Mouse (Mus musculus) right cerebral cortex, adult 18-20 months (tissue): Measurements from ENCODE around the gene Ldb2.

Source experiments
- DNase-seq: peaks from one replicate; pipeline ENCODE4 v3.0.0; 2022; ENCODE audit warnings: mixed read lengths

The Ldb2 gene

DNA sequence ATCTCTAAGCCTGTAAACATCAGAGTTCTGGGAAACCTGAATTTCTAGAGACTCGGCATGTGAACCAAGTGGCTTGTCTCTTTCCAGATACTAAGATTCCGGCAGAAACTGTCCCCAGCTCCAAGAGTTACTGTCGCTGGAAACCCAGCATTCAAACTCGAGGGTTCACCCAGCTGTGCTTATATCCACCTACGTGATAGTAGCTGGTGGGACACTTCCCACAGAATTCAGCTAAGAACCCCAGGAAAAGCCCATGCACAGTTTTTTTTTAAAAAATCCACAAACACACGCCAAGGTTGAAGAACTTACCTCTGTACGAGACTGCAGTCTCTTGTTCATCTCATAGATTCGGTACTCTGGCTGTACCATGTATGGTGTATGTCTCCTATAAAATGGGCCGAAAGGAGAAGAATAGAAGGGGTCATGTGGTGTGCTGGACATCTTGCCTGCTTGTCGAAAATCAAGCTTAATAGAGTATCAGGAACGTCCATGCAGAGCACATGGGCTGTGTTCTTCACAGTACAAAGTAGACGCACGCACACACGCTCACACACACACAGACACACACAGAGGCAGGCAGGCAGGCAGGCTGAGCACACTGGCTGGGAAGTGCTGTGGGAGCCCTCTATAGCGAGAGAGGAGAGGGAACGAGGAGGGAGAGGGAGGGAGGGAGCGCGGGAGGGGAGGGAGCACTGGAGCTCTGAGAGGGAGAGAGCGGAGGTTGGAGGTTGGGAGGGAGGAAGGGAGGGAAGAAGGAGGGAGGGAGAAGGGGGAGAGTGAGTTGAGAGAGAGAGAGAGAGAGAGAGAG, at the start of gene Ldb2:
Gene Ldb2 (minus strand): TSS at position 628 of the 808 bp plus-strand sequence.
- DNase-seq: peak; percentile 77

DNA sequence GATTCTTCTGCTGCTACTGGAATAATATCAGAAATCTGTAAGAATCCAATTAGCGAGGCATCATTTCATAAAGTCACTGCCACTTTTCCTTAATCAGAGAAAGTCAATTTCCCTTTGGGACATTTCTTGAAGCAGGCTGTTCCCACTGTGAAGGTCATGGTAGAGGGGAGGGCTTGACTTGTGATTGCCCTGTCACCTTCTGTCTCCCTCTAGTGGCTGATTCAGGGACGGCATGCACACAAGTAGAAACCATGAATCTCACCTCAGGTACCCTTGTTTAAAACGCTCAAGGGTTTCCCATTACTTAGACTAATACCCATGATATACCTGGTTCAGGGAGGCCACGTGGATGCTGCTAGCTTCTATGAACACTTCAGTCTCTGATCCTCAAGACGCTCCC, 31.8 kb upstream of the Ldb2 start:
- peak; percentile 3 for DNase-seq

DNA sequence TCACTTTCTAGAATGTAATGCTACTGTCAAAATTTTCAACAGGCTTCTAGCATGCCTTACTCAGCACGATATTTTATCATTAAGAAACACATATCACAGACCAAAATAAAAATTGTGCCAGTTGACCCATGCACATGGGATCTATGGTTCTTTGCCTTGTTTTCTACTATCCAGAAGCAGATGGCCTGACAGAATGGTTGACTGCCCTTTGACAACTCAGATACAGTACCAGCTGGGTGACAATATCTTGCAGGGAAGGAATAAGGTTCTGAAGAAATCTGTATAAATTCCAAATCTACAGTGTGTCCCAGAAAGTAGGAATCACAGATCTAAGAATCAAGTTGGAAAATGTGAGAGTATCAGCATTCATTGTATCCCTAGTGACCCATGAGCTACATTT, 16.0 kb upstream of the Ldb2 start:
- no peak for DNase-seq

DNA sequence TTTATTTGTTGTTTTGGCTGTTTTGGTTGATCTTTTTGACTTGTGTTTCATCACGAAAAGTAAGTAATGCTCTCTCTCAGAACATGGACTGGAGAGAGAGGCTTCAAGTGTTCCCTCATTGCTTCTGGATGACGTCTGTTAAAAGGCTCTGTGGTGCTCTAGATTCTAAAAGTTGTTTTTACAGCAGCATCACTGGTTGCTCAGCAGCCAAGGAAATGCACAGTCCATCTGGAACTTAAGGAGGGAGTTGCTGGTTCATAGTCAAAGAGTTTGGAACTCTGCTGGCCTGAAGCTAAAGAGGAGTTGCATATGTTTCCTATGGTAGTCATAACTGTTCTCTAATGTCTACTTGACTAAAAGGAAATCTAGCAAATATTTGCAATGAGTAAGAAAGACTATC, 6.5 kb upstream of the Ldb2 start:
- peak; percentile 15 for DNase-seq

DNA sequence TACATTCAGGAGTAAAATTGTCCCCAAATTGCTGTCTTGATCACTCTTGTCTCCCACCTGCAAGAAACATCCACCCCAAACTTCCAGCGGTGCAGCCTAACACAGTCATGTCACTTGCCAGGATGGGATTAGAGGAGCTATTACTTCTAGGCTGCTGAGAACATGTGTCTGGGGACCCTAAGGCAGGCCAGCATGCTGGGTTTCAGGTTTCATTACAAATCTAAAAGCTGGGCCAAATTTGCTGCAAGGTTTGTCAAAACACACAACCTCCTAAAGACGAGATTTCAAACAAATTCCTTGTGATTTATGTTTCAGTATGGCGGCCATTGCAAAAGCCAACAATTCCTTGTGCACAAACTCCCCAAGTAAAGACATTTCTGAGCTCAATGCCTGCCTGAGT, 1.6 kb upstream of the Ldb2 start:
- DNase-seq: no peak

DNA sequence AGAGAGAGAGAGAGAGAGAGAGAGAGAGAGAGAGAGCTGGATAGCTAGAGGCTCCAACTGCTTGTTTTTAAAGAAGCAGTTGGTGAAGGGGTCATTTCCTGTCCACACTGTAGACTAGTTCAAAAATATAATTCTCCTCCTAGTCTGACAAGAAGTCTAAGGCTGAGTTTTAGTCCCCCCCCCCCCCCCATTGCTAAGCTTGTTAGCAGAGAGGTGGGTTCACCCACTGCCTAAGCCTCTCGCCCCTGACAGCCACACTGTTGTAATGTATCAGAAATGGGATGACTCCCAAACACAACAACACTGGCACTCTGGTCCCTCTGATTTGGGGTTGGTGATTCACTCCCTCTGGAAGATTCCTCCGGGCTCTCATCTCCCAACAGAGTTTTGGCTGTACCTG, 381 bp upstream of the Ldb2 start:
- peak; percentile 21 for DNase-seq

DNA sequence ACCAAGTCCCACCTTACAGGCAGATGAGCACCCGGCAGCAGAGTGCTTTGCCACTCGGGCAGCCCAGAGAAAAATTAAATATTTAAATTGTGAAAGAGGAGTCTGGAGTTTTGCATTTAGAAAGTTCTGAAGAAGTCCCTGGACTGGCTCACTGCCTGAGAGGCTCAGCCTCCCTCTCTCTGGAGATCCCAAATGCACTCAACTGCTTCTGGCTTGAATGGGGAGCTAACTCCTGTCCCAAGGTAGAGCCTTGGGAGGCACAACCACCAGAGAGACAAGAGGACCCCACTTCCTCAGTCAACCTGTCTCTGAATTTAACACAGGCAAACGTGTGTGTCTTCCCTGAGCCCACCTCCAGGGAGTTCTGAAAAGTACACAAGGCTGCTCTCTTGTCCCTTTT, 987 bp downstream of the Ldb2 start:
- DNase-seq: no peak

DNA sequence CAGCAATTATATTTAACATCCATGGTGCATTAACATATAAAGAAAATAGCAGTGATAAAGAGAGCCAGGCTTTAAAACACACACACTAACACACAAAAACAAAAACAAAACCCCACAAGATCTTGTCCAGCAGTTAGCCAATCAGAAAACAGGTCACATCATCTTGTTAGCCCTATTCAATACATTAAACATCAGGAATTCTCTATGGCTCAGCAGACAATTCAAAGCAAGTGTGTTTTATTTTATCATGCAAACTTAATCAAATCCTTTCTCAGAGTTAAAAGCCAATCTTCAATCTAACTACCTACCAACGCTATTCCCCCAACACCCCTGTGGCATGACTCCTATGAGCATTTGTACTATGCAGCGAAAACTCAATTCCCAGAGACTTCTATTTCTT, 1.4 kb downstream of the Ldb2 start:
- no peak for DNase-seq

DNA sequence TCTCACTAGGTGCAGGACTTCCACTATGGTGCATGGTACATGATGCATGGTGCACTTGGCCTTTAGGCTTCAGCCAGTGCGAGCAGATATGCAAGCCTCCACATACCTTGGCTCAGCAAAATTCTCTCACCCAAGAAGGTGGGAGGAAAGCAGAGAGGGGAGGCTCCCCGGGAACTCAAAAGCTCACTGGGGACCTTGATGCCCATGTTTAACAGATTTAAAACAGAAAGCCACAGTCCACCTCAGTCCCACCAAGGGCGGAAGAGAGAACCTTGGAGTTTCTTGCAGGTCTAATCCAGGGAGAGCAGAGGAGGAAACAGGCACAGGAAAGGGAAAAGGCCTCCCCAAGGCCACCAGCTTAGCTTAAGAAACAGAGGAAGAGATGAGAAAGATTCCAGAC, 14.9 kb downstream of the Ldb2 start:
- DNase-seq: no peak

DNA sequence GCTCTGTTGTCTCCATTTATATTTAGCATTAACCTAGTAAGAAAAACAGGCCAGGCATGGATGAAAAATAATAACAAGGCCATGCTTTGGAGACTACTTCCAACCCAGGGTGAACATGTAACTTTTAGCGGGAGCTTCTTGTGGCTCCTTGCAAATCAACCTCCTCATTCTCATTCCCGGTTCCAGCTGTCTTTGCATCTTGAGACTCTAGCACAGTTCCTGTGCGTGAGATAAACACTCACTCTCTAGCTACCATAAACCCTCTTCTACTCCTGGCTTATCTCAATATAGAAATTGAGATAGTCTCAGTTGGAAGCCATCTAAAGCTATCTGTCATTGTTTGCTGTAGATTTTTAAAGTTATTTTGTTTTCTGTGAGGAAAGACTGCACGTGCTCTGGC, 20.1 kb downstream of the Ldb2 start:
- no peak for DNase-seq

DNA sequence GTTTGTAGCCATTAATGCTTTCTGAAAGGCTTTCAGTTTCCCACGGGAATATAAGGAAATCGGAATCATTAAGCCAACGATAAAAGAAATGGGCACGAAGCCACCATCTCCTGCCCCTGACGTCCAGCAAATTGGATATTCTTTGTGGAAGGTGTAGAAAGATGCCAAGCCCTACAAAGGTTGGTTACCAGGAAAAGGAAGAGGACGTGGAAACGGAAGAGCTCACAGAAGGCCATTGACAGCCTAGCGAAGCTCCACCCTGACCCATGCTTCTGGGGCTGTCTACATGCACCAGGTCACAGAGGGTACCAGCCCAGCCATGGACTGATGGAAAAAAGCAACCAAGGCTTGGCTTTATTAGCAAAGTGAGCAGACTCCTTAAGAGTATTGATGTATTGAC, 31.0 kb downstream of the Ldb2 start:
- DNase-seq: no peak

DNA sequence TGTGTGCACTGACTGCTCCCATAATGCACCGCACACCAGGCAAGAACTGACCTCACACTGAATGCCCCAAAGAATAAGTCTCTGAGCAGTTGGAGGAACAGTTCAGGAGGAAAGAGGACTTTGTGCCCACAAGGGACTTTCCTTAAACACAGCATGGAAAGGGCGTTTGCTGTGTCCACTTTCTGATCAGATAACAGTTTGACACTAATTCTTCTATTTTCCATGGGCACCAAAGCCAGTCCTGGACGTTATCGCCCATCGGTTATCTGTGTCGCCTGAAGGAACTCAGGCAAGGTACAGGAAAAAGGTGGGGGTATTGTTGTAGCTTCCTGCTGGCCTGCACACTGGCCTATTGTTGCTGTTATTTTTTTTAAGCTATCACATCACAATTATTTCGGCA, 34.6 kb downstream of the Ldb2 start:
- no peak for DNase-seq

DNA sequence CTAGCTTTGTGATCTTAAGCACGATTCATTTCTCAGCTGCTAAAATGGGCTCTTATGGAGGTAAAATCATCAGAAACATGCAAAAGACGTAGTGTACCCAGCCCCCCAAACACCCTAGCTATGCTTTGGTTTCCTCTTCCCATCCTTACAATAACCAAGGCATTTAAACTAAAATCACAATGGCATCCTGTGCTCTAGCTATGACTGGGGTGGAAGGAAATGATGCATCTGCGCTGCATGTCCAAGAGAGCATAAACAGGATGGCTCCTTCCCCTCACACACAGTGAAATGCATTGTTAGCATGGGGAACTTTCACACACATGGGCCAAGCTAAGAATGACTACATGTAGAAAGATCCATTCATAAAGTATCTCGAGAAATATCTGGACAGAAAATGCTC, 40.3 kb downstream of the Ldb2 start:
- no peak for DNase-seq

DNA sequence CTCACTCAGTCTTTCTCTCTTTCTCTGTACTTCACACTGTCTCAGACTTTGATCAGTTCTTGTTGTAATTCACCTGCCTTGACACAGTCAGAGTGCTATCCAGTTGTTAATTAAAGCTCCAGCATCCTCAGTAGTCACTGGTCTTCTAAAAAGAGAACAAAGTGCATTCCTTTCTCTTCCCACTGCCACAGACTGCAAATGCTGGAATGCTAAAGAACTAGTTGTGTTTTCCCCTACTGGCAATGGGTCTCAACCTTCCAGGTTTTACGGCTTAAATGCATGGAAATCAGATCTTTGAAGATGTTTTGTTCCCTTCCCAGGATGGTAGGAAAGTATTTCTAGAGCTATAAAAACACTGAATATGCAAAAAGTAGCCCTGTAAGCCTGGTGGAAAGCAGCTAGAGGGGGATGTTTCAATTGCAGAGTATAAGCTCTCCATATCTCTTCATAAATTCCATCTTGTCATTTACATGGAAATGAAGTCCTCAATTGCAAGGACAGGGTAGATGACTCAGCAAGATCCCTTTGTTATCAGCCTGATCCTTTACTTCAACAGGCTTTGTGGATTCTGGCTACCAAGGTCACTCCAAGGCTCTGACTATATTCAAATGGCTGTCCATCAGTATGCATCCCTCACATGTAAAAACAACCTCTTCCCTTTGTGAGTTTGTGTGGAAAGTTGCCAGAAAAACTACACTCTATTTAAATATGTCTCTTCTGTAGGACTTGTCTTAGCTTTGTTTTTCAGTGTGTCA, 45.1 kb downstream of the Ldb2 start:
- no peak for DNase-seq

DNA sequence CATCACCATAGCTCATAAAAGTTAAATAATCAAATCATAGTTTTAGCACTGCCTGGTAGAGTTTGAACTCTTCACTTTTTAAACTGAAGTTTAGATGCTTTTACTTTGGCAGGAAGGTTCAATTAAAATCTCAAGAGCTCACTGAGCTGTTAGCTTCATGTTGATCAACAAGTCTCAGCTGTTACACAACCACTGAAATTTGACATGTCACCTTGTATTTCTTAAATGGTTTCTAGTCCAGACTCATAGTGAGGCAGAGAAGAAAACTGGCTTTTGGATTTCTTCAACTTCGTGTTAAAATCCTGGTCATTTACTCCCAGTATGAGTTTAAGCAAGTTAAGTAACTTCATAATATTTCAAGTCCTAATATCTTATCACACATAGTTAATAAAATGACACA, 53.8 kb downstream of the Ldb2 start:
- no peak for DNase-seq

DNA sequence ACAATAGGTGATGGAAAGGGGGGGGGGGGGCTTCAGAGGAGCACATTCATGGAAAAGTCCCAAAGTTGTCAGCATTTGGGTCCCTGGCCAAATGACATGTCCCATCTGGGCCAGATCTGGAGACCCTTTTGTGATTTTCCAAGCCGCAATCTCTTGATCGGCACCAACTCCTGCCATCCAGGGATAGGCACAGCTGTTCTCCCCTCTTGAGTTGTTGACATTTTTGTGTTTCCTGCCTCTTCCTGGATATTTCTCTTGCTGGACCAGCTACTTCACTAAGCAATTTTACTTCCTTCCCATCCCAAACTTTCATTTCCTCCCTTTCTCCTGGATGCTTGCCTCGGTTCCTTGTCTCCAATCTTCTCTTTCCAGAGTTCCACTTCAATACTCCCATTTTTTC, 63.1 kb downstream of the Ldb2 start:
- DNase-seq: no peak

DNA sequence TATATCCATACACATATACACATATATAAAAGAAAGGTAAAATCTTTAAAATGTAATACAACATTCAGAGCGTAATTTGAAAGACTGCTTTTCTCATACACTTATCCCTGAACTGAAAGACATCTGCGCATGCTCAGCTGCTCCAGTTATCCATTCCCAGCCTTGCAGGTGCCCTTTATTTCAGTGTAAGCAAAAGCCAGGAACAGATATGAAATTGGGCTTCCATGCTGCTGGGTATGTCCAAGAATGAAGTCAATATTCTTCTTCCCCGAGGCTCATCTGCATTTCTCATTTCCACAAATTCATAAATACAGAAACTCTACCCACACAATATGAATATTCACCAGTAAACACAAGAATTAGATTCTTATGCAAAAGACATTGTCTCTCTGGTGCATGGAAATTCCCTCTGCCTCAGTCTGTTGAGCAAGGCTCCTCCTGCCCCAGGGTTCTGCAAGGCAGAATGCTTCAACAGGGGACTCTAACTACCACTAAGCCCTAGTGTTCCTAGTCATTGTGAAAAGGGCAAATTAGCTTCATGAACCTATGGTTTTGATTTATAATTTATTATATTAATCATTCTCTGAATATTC, 65.3 kb downstream of the Ldb2 start:
- DNase-seq: peak; percentile 39

DNA sequence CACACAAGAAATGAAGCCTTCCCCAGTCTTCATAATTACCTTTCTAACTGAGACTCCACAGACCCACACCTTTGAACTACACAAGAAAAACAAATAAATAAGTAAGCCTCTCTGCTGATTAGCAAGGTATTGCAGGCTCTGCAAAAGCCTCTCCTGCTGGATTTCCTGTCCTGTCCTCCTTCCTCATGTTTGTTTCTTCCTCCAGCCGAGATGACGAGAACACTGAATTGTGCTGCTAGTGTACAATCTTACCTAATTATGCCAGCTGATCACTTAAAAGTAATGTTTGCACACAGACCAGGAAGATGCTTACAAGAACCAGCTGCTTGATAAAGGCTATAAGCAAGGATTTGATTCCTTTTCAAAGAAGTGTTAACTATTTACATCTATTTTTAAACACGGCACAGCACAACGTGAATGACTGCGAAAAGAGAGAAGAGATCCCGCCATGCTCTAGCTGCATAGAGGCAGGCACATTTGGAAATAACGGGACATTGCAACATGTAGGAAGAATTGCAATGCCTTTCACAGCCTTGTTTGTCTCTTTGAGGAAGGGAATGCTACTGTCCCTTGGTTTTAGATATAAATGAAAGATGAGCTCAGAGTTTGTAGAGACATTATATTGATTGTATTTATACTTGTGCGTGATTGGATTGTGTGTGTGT, 69.7 kb downstream of the Ldb2 start:
- no peak for DNase-seq

DNA sequence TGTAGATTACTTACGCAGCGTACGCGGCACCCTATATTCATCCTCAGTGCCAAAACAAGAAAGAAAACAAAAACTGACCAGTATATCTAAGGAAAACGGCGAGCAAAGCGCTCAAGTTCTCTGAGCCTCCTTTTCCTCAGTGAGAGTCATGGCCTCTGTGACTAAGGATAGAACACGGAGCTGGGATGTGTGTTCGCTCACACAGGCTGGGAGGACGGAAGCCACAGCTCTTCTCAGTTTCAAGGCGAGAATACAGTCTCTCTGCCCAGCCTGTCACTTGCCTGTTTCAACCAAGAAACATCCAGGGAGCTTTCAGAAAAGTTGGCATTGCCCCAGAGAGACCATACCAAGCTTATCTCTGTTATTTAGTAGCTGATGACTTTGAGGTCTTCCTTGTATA, 71.5 kb downstream of the Ldb2 start:
- DNase-seq: no peak

DNA sequence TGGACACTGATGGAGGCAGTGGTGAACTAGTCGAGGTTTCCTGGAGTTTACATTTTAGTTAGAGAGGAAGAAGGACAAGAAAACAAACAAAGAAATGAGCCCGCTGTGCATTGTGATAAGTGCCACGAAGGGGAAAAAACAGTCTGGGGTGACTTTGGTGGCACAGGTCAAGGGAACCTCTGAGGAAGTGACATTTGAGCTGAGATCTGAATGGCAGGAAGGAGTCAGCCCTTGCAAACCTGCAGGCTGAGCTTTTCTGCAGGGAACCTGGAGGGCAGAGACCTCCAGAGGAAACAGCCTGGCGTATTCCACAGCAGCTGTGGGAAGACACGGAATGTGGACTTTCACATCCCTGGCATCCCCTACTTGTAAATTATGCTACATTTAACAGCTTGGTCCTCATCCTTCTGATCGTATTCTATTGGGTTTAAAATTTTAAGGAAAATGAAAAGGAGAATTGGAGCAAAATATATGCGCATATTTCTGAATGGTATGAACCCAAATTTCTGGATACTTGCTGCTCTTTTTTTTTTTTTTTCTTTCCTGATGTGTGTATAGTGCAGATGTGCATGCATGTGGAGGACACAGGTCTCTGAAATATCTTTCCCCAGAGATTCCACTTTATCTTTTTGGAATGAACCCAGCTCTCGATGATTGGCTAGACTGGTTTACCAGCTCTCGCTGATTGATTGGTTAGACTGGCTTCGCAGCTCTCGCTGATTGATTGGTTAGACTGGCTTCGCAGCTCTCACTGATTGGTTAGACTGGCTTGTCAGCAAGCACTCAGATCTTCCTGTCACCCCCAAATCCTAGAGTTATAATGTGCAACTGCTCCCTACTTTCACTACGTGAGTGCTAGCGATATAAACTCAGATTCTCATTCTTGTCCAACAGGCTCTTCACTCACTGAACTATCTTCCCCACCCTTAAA, 72.7 kb downstream of the Ldb2 start:
- DNase-seq: peak; percentile 56

DNA sequence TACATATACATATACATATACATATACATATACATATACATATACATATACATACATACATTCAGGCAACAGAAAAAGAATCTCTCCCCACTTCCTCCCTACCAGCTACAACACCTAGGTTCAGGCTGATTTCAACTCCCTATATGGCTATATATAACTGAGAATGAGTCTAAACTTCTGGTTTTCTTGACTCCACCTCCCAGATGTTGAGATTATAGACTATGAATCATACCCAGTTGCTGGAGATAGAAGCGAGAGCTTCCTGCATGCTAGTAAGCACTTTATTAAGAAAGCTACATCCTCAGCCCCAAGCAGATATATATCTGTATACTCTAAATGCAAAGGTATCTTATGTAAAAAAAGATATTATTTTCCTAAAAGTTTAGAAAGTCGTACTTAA, 74.0 kb downstream of the Ldb2 start:
- DNase-seq: no peak

DNA sequence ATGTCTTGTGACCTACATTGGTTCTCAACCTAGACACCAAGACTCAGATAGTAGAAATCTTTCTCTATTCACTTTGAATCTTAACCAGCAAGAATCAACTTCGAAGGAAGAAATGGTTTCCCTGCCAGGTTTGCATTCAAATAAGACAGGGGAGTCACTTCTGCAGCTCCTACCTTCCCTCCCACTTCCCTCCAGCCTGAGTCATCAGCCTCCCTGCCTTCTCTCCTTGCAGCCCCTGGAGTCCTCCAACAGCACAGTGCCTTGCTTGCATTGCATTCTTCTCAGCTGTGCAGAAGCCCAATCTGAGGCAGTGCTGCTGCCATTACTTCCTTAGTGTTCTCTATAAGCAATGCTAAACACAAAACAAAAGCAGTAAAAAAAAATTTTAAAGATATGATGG, 79.6 kb downstream of the Ldb2 start:
- peak; percentile 50 for DNase-seq
